Mouse (Mus musculus) C3H10T1/2 (cell line): ENCODE data around the gene Rapsn. TPM values are rescaled to one million over a fixed set of nuclear protein-coding genes. Genes with fewer than 3 reads are reported as not detected.

Experiments
- polyA plus RNA-seq, 2 experiments: library from polyadenylated mRNA; unstranded; fragments of >200 nt; fragmentation: generic; extraction: Trizol; gene quantifications; one replicate each; pipeline ENCODE4 v1.2.1; 2012; ENCODE audit warnings: missing spikeins in 2 of 2

Gene Rapsn
- polyA plus RNA-seq, result 1 to 10 TPM in 1 of 2 experiments, under 1 TPM in 1; 0.73 to 2.1 TPM

DNA sequence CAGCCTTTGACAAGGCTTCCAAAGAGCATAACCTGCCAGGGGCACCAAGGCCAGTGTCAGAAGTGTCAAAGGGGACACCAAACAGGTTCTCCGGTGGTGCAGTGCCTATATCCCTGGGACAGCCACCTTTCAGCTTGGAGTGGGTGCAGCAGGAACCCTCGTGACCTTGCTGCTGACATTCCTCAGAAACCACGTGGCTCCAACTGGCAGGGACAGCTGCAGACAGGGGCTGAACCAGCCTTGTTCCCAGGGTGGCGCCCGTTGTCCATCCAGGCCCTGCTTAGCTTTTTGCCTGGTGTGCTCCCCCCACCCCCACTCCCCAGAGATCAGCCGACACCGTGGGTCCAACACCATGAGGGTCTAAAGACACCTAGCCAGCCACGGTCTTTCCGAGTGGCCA is at the start of gene Rapsn:
Rapsn (plus strand) TSS at position 236 of the 400 bp plus-strand sequence.

DNA sequence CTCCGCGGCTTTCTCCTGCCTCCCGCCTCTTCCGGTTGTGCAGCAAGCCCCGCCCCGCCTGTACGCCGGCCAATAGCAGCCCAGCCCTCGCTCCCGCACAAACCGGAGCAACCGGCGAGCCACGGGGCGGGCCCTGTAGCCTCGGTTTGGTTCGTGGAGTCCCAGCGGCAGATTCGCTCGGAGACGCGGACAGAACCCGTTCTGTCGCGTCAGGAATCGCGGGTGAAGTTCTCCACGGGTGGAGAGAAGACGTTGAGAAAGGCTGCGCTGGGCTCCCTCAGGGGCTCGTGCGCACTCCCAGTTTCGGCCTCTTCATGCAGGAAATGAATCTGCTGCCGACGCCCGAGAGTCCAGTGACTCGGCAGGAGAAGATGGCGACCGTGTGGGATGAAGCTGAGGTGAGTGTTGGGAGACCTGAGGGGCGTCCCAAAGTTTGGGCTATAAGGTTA is 18.5 kb downstream of the Rapsn start, which contains the start of gene Psmc3:
Psmc3 (plus strand) TSS at position 76 of the 449 bp plus-strand sequence.

DNA sequence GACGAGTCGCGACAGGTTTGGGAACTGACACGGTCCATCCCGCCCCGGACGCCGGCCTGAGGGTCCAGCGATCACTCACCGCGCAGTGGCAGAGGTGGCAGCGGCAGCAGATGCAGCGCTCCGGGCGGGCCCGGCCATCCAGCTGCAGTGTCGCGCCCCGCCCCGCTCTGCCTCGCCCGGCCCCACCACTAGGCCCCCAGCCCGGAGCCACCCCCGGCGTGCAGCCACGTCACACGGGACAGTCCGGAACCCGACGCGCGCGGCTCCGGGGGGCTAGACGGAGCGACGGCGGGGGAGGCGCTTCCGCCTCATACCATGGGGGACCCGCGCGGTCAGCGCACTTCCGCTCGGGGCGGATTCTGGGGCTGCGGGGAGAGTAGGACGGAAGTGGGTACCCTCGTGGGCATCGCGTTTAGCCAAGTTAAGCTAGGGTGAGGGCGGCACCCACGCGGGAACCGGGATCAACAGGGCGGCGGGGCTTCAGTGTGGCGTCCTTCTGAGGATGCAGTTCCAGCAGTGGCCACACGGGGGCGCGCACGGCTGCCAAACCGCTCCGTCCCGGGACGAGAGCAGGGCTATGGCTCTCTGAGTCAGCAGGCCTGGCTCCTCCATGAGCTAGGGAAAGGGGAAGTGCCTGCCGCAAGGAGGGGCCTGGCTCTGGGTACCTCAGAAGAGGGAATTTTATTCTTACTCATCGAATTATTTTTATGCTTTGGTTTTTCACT is 34.8 kb downstream of the Rapsn start, which contains the start of gene Slc39a13:
Slc39a13 (minus strand) TSS at position 342 of the 725 bp plus-strand sequence.

DNA sequence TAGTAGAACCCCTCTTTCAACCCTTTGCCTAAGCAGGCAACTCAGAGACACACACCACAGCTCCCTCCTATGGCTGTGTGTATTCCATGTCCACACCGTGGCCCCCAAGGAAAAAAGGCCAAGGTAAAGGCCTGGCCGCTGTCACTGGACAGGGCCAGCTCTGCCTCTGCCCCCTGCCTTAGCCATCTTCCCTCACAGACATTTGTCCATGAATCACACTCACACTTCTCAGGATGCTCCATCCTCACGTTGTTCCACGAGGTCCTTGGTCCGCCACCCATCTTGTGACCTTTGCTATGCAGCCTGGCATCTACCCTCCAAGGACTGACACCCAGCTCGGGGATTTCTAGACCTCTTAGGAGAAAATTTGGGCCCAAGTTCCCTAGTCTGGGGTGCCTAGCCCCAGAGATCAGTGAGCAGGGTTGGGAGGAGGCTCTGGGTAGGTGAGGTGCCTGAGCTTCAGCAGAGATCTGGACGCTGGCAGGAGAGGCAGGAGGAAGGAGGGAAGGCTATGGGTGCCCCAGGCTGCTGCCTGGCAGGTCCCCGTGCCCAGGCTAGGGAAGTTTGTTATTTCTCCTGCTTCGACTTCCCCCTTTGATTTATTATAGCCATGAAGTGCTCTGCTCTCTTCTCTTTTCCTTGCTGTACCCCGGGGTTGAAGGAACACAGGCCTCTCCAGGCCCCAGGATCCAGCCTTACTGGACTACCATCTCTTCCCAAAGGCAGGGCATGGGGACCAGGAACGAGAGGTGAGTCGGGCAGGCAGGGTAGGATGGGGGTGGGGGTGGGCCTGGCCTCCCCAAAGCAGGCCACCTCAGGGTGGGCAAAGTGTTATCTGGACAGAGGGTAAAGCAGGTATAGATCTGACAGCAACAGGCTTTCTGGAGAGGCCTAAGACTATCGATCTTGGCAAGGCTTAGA is 46.6 kb downstream of the Rapsn start, which contains the start of gene Spi1:
Spi1 (plus strand) TSS at position 616 of the 921 bp plus-strand sequence.

Other genes starting within 250 kb of the Rapsn start
- gene Mtch2, start 188.5 kb upstream of the Rapsn start, polyA plus RNA-seq, result 100 to 1,000 TPM in 1 of 2 experiments, 10 to 100 TPM in 1; 79.0 to 232 TPM
- gene C1qtnf4, start 149.8 kb upstream of the Rapsn start, polyA plus RNA-seq, result under 1 TPM in 1 of 2 experiments, not detected in 1; 0.05 TPM
- 10 to 100 TPM in 1 of 2 experiments, 1 to 10 TPM in 1; 4.6 to 16.5 TPM for gene Kbtbd4, start 130.9 kb upstream of the Rapsn start, polyA plus RNA-seq
- gene Ndufs3, start 130.8 kb upstream of the Rapsn start, polyA plus RNA-seq, result 100 to 1,000 TPM; 135 to 137 TPM
- 10 to 100 TPM in 1 of 2 experiments, 1 to 10 TPM in 1; 4.8 to 20.5 TPM for gene Celf1, start 95.2 kb upstream of the Rapsn start, polyA plus RNA-seq
- 100 to 1,000 TPM; 217 to 272 TPM for gene Psmc3, start 18.4 kb downstream of the Rapsn start, polyA plus RNA-seq
- gene Slc39a13, start 34.8 kb downstream of the Rapsn start, polyA plus RNA-seq, result 10 to 100 TPM; 32.7 to 63.7 TPM
- under 1 TPM in 1 of 2 experiments, not detected in 1; 0.04 TPM for gene Spi1, start 46.8 kb downstream of the Rapsn start, polyA plus RNA-seq
- under 1 TPM in 1 of 2 experiments, not detected in 1; 0.02 TPM for gene Mybpc3, start 82.5 kb downstream of the Rapsn start, polyA plus RNA-seq
- 1 to 10 TPM; 1.8 to 6.0 TPM for gene Madd, start 148.2 kb downstream of the Rapsn start, polyA plus RNA-seq
- under 1 TPM; 0.14 to 0.42 TPM for gene Nr1h3, start 167.2 kb downstream of the Rapsn start, polyA plus RNA-seq
- 10 to 100 TPM in 1 of 2 experiments, 1 to 10 TPM in 1; 3.2 to 18.6 TPM for gene Acp2, start 167.3 kb downstream of the Rapsn start, polyA plus RNA-seq
- 1 to 10 TPM in 1 of 2 experiments, under 1 TPM in 1; 0.44 to 3.9 TPM for gene Ddb2, start 201.4 kb downstream of the Rapsn start, polyA plus RNA-seq
- 10 to 100 TPM; 20.4 to 37.9 TPM for gene Pacsin3, start 220.3 kb downstream of the Rapsn start, polyA plus RNA-seq
- gene Arfgap2, start 229.4 kb downstream of the Rapsn start, polyA plus RNA-seq, result 10 to 100 TPM; 42.7 to 46.6 TPM